Mouse (Mus musculus): ENCODE data around the gene Olfr884. TPM values are rescaled to one million over a fixed set of nuclear protein-coding genes. Genes with fewer than 3 reads are reported as not detected.

Olfr884 gene
- not detected for polyA plus RNA-seq (2017; shearing (Covaris generic))

DNA sequence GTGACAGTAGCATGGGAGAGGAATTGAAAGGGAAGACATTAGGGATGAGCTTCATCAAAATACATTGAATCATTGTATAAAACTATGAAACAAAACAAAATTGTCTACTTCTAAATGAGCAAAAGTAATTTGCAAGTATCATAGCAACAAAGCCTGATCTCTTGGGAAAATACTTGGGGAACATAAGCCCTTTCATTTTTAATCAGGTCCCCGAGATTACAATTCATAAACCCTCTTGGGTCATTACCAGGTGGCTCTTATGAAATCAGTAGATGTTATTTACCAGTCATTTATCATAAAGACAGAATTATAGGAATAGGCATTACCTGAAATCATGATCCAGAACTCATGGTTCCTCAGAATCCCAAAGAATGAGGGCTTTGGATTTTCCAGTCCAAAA, at the start of gene Olfr884:
TSS of gene Olfr884 (plus strand) at position 301 of the 400 bp plus-strand sequence.

GRCm38 (mm10) chr9:38025508-38025907, 20.8 kb upstream of the Olfr884 start, which contains the start of gene Olfr883:
Olfr883 (plus strand) TSS chr9:38025808.

DNA sequence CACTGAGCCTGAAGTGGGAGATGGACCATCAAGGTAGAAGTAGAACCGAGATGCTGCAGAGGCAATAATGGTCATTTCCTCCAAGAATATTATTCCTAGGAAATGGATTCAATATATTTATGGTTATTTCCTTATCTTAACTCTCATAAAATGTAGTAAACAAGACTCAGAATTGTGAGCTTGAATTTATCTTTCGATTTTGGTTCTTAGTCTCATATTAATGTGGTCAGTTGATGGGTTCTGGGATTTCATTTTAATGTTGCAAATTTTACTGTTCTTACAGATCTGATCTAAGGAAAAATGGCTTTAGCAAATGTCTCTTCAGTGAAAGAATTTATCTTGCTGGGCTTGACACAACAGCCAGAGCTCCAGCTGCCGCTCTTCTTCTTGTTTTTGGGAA, 14.7 kb downstream of the Olfr884 start, which contains the start of gene Olfr885:
TSS of gene Olfr885 (plus strand) at position 301 of the 400 bp plus-strand sequence.

DNA sequence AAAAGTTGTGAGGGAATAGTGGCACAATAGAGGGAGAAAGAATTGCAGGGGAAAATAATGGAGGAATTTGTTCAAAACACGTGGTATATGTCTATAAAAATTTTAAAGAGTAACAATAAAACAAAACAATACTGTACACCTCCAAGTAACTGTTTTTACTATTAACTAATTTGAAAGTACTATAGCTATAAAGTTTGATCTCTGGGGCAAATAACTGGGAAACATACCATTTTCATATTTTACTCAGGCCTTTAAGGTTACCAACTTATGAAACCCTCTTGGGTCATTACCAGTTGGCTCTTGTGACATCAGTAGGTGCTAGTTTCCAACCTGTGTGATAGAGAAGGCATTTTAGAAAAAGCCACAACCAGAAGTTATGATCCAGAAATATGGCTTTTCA, 37.4 kb downstream of the Olfr884 start, which contains the start of gene Olfr887:
TSS of gene Olfr887 (plus strand) at position 301 of the 400 bp plus-strand sequence.

Other genes starting within 250 kb of the Olfr884 start
- gene Olfr876, start 243.5 kb upstream of the Olfr884 start, polyA plus RNA-seq (2017; shearing (Covaris generic)) = under 1 TPM; 0.07 to 0.32 TPM
- under 1 TPM in 1 of 2 experiments, not detected in 1; 0.16 TPM for gene Olfr877, start 192.3 kb upstream of the Olfr884 start, polyA plus RNA-seq (2017; shearing (Covaris generic))
- not detected for gene Olfr145, start 149.8 kb upstream of the Olfr884 start, polyA plus RNA-seq (2017; shearing (Covaris generic))
- gene Olfr878, start 128.7 kb upstream of the Olfr884 start, polyA plus RNA-seq (2017; shearing (Covaris generic)) = under 1 TPM in 1 of 2 experiments, not detected in 1; 0.12 TPM
- under 1 TPM in 1 of 2 experiments, not detected in 1; 0.26 TPM for gene Olfr881, start 54.7 kb upstream of the Olfr884 start, polyA plus RNA-seq (2017; shearing (Covaris generic))
- gene Olfr883, start 20.7 kb upstream of the Olfr884 start, polyA plus RNA-seq (2017; shearing (Covaris generic)) = not detected
- not detected for gene Olfr885, start 14.8 kb downstream of the Olfr884 start, polyA plus RNA-seq (2017; shearing (Covaris generic))
- under 1 TPM in 1 of 2 experiments, not detected in 1; 0.34 TPM for gene Olfr887, start 37.5 kb downstream of the Olfr884 start, polyA plus RNA-seq (2017; shearing (Covaris generic))
- not detected for gene Olfr888, start 61.6 kb downstream of the Olfr884 start, polyA plus RNA-seq (2017; shearing (Covaris generic))
- gene Olfr889, start 68.6 kb downstream of the Olfr884 start, polyA plus RNA-seq (2017; shearing (Covaris generic)) = under 1 TPM; 0.02 to 0.05 TPM
- under 1 TPM in 1 of 2 experiments, not detected in 1; 0.25 TPM for gene Olfr890, start 96.0 kb downstream of the Olfr884 start, polyA plus RNA-seq (2017; shearing (Covaris generic))
- not detected for gene Olfr891, start 134.3 kb downstream of the Olfr884 start, polyA plus RNA-seq (2017; shearing (Covaris generic))
- not detected for gene Olfr893, start 161.8 kb downstream of the Olfr884 start, polyA plus RNA-seq (2017; shearing (Covaris generic))
- not detected for gene Olfr894, start 171.5 kb downstream of the Olfr884 start, polyA plus RNA-seq (2017; shearing (Covaris generic))
- gene Olfr143, start 206.2 kb downstream of the Olfr884 start, polyA plus RNA-seq (2017; shearing (Covaris generic)) = under 1 TPM in 1 of 2 experiments, not detected in 1; 0.11 TPM
- gene Olfr895, start 221.3 kb downstream of the Olfr884 start, polyA plus RNA-seq (2017; shearing (Covaris generic)) = under 1 TPM in 1 of 2 experiments, not detected in 1; 0.18 TPM
- not detected for gene Olfr896-ps1, start 244.6 kb downstream of the Olfr884 start, polyA plus RNA-seq (2017; shearing (Covaris generic))

All from activated CD4-positive, CD25-positive, alpha-beta regulatory T cell (primary cell).